Mouse (Mus musculus) liver, adult 2 months (tissue): ENCODE measurements around the gene Maff.

Source experiments
- CTCF ChIP-seq: fragments of 200-500 bp; IDR thresholded peaks from 2 replicates; pipeline ENCODE4 v1.5.1; 2011; ENCODE audit warnings: low read depth, low read length, control low read depth
- POLR2A ChIP-seq: fragments of 200-500 bp; IDR thresholded peaks from 2 replicates; pipeline ENCODE4 v1.6.1; 2011; ENCODE audit warnings: low read length, control low read depth; ENCODE audit not compliant: insufficient read depth; ENCODE audit errors: extremely low read depth

DNA sequence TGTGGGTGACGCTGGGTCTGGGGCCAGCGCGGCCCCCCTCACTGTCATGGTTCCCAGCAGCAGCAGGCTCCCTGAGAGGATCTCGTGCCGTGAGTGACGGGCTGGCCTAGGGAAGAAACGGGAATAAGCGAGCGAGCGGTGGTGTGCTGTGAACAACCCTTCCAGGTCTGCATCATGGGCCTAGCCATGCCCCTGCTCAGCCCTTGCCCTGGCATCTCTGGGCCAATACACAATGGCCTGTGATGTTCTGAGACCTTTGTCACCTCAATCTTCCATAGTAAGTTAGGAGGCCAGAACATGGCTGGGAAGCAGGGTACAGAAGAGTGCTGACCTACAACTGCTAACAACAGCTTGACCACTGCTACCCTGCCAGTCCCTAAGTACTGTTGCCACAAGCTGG, 32.2 kb downstream of the Maff start:
- TF ChIP-seq CTCF (no peak), POLR2A (no peak)
